Mouse (Mus musculus) monocyte, adult 2 months (primary cell): ENCODE measurements around the gene E130114P18Rik.

Source experiments
- DNase-seq, 2 experiments: peaks; one replicate each; pipeline ENCODE4 v3.0.0; 2022; ENCODE audit warnings: low spot score in 2 of 2, low read depth in 1 of 2

The E130114P18Rik gene

GRCm38 (mm10) chr4:97777706-97778176 is at the start of gene E130114P18Rik:
E130114P18Rik (minus strand) TSS chr4:97778078.
- DNase-seq = no peak

- DNase-seq = no peak
Observed at GRCm38 (mm10) chr4:97827115-97827514, 49.2 kb upstream of the E130114P18Rik start.

- DNase-seq = no peak
Observed at GRCm38 (mm10) chr4:97825841-97826240, 48.0 kb upstream of the E130114P18Rik start.

- no peak for DNase-seq
Observed at GRCm38 (mm10) chr4:97825432-97825831, 47.6 kb upstream of the E130114P18Rik start.

DNA sequence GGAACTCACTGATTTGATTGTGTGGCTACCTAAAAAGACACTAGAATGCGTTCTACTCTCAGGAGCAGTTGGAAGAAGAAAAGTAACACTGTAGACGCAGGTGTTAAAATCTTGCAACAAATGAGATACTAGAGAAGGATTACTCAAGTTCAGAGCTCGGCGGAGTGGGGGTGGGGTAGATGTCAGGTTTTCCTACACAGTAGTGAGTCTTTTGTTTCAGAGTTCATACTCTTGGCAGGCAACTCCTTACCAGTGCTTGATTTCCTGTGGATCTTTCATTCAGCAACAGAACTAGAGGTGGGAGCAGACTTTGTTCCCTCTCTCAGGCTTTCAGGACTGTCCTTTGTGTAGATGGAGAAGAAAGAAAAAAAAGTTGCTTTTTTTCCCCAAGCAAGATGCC is 46.6 kb upstream of the E130114P18Rik start:
- no peak for DNase-seq

DNA sequence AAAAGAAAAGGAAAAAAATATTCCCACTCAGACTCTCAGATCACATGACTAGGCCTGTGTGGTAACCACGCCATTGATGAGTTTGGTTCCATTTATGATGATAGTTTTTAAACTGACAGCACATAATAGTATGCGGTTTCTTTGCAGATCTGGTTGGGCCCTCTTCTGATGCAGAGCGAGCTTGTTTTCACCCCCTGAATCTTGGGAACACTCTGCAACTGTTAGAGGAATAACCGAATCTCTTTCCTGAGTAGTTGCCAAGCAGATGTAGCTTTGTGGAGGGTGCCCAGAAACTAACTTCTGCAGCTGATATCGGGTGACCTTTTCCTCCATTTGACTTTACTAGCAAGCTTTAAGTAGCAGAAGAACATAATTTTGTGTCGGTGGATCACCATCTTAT is 45.6 kb upstream of the E130114P18Rik start:
- DNase-seq = no peak

DNA sequence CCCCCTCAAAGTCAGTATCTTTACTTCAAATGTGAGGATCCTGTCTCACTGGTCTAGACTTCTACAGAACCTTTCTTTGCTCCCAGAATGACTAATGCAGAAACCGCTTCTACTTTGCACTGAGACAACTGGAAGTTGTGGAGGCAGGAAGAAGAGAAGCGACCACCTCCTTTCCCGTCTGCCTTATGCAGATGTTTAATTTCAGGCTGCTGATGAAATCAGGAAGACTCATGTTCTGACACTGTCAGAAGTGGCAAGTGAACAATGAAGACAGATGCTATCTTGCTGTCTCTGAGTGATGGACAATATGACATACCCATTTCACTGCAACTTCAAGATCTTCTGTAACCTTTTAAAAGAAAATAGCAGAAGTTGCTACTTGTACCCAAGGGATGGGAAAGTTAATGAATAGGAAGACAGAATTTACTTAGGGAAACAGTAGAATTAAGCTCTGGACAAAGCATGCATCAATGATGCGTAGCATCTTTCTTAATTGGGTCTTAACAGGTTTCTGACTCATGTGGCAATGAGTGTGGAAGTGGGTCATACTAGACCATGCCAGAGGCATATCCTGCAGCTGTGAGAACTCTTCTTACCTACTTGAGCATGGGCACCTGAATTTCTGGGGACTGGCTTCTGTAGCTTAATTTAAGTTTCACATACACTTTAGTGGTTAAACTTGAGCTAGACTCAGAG is 43.8 kb upstream of the E130114P18Rik start:
- DNase-seq = no peak

GRCm38 (mm10) chr4:97820474-97821259 is 42.8 kb upstream of the E130114P18Rik start:
- no peak for DNase-seq

DNA sequence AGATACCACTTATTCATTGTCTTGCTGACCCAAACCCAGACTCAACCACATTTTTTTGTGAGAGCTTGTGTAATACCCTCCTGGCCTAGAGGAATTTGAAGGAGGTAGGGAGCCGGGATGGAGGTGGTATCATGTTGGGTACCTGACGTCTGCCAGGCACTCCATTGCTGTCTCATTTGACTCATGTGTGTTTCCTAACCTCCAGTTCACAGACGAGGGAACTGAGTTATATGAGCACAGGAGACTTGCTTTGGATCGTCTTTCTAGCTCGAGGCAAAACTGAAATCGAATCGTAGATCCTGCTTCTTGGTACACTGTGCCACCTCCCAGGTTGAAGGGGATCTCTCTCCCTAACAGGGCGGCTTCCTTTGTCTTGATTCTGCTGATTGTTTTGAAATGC is 41.2 kb upstream of the E130114P18Rik start:
- no peak for DNase-seq

DNA sequence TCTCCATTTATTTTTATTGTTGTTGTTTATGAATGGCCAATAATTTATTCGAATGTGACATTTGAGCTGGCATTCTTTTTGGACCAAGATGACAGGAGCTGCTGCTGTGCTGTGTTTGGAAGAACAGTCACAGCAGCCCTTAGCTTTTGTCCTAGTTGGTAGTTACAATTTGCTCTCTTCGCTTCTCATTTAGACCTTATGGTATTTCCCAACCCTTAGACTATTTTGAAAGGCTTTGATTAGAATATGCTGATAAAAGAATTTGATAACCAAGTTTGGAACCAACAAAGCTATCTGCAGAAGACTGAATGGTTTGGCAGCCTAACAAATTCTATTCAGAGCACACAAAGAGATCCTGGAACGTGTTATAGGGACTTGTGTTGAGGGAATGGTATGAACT is 40.6 kb upstream of the E130114P18Rik start:
- DNase-seq = no peak

GRCm38 (mm10) chr4:97817741-97818140 is 39.9 kb upstream of the E130114P18Rik start:
- no peak for DNase-seq

- no peak for DNase-seq
Observed at GRCm38 (mm10) chr4:97816753-97817152, 38.9 kb upstream of the E130114P18Rik start.

DNA sequence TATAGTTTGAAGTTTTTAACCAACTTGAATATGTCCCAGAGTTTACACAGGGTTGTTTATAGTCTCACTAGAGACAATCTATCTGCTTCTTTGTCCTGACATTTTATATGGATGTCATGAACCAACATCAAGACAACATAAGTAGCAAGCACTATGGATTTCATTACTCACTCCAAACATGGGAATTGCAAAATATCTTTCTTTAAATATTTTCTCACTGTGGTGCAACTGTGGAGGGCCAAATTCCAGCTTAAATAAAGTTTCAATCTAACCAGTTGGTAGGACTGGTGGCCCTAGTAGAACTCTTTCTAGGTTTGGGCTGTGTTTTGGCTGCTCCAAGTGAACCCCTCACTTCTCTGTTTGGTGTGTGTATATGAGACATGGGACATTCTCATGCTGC is 38.1 kb upstream of the E130114P18Rik start:
- no peak for DNase-seq

DNA sequence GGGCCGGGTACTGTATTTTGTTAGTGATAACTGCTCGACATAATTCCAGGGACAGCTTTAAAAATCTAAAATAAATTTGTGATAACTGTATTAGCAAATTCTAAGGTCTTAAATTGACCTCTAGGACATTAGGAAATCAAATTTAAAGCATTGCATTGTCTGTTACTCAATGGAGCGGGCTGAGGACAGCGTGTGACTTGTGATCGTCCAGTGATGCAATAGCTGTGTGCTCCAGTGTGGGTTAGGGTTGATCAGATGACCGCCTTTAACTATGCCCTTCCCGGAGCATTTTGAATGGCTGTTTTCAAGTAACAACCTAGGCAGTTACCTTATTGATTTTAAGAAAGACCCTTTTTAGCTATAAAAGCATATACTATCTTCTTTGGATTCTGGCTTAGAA is 36.6 kb upstream of the E130114P18Rik start:
- DNase-seq = peak in 1 of 2 experiments; percentile 2

DNA sequence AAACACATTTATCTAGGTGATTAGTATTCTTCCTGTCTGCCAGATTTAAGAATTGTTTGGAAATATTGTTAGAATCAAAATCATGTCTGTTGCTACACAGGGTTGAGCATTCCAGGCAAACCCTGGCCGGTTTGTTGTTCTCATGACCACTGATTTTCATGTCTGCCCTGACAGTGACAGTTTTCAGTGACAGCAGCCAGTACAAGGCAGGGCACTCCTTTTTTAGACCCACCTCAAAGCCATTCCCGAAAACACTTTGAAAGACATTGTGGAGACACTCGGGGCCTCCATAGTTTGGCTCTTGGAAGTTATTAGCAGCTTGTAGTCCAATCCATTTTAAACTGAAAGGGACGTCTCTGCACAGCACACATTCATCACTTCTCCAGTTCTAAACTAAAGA is 36.1 kb upstream of the E130114P18Rik start:
- no peak for DNase-seq

GRCm38 (mm10) chr4:97813035-97813434 is 35.2 kb upstream of the E130114P18Rik start:
- DNase-seq = no peak

DNA sequence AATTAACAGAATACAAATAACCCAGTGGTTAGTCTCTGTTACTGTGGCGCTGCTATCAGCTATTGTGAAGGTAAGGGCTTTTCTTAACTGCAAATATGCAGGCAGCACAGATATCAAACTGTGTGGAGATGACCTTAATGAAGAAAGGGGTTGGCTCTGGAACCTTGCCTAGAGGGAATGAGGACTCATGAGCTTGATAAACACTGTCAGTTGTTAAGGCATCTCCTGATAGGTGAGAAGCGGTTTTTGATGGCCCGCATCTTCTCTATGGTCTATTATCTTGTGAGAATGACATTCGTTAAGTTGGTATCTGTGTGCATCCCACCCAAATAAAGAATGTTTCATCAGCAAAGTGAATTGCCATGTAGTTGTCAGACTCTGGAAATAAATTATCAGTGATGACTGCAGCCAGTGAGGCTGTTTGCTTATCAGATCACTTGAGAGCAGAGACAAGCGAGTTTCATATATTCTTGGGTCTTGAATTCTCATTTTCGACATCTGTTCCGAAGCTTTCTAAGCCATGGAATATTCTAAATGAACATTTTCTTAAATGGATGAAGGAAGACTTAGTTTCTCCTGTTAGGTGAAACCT is 32.6 kb upstream of the E130114P18Rik start:
- DNase-seq = no peak

- no peak for DNase-seq
Observed at GRCm38 (mm10) chr4:97809582-97810295, 31.9 kb upstream of the E130114P18Rik start.

GRCm38 (mm10) chr4:97808885-97809284 is 31.0 kb upstream of the E130114P18Rik start:
- DNase-seq = no peak

- DNase-seq = no peak
Observed at GRCm38 (mm10) chr4:97806924-97807323, 29.0 kb upstream of the E130114P18Rik start.
